Mouse (Mus musculus) R1 (cell line): ENCODE measurements around the gene Ins2.

Experiments
- DNase-seq: peaks from one replicate; pipeline ENCODE4 v3.0.0-alpha.2; 2018; ENCODE audit warnings: low read depth, low spot score

Gene Ins2

DNA sequence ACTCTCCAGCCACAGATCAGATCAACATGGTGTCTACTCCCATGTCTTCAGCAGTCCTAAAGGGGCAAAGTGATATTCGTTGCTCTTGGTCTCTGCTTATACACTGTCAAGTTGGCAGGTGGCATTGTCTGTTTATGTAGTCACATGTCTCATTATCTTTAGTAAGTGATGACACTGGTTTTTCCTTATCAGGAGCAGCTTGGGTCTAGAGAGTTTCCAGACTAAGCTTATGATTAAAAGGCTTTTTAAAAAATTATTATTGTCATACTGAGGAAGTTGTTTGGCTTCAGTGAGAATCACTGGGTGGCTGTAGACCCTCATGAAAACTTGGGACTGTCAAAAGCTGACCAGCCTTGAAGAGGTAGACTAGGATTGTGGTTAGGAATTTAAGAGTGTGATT, at the start of gene Ins2:
Gene Ins2, minus strand, starts transcription at position 101 of the 400 bp plus-strand sequence.
- DNase-seq, result no peak

DNA sequence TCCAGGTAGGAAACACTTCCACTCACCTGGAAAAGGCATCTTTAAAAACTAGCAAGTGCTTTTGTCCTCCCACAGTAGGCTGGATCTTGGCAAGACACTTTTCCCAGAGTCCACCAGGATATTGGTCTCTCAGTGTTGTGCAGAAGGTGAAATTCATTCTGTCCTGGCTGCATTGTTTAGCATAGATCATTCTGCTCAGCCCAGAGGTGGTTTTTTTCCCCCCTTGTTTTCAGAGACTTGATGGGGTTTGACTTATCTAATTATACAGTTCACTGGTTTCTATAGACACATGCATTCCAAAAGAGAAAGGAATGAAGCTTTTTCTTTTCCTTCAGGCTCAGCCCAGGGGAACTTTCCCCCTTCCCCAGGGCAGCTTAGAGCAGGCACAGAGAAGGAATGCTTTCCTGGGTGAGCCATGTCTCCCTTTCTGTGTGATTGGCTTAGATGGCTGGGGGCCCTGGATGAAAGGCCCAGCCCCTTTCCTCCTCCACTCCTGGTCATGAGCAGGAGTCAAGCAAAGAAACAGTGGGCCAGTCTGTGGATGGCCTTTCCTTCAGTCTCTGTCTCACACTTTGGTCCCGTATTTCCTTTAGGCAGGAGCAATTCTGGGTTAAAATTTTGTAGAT, 49.6 kb upstream of the Ins2 start:
- no peak for DNase-seq

DNA sequence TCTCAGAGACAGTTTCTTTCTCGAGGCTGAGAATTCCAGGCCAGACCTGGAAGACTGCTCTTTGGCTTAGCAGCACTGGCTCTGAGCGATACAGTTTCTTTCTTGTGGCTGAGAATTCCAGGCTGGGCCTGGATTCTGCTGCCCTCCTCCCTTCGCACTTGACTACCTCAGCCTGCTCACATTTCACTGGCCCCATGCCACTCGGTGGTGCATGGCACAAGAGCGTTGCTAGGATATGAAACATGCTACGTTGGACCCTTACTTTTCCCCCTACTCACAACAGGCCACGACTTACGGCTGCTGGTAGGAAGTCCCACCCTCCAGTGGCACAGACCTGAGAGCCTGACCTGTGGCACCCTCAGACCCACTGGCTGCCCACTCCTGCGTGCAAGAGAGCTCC, 46.5 kb upstream of the Ins2 start:
- no peak for DNase-seq

DNA sequence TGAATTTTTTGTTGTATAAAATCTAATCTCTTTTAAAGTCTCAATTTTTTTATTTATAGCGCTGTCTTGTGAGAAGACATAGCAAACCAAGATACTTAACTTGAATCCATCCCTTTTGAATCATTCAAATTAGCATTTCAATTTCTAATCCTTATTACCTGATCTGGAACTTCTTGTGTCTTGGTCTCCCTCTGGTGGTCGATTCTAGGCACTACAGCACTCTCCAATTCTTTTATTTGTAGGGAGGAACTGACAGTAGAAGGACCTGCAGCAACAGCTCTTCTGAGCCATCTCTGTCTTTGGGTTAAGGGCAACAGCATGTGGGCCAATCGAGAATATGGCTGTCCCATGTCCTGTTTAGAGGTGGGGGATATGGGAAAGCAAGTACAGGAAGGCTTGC, 5.4 kb downstream of the Ins2 start:
- DNase-seq, result peak; percentile 62

DNA sequence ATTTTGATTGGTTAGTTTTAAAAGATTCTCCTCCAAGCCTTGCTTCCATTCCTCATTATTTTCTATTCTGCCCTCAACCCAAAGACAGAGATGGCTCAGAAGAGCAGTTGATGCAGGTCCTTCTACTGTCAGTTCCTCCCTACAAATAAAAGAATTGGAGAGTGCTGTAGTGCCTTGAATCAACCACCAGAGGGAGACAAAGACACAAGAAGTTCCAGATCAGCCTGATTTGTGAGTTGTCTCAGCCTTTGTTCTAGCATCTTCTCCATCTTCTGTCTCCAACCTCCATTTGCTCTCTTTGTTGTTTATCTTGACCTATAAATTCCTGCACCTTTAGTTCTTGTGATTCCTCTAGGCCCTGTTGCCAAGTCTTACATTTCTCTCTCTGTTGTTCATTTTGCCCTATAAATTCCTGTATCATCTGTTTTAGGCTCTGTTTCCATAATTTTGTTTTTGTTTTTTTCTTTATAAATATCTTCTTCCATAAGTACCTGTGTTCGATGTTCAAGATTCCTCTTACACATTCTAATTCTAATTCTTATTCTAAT, 6.2 kb downstream of the Ins2 start:
- peak; percentile 72 for DNase-seq

DNA sequence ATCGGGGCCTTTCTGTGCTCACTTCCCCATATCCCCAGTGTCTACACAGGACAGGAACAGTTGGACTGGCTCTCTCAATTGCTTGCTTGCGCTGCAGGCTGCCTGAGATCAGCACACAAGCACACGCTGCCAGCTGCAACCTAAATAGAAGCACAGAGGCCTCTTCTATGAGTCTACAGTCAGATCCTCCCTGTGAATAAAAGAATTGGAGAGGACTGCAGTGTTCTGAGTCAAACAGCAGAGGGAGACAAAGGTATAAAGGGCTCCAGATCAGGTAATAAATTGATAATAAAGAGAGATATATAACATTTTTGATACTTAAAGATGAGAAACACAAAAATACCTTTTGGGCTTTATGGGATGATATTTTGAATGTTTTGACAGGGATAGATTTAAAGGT, 17.2 kb downstream of the Ins2 start:
- peak; percentile 23 for DNase-seq

DNA sequence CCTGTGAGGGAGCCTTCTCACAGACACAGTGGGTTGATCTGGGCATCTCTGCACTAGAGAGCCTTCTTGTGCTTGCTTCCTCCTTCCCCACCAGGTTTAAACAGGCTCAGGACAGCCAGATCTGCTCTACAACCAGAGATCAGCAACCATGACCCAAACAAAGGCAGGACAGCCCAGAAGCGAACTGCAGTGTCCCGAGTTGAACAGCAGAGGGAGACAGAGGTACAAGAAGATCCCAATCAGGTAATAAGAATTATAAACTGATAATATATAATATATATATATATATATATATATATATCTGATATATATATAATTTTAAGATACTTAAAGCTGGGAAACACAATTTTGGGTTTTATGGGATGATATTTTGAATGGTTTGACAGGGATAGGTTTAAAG, 22.5 kb downstream of the Ins2 start:
- peak; percentile 55 for DNase-seq

DNA sequence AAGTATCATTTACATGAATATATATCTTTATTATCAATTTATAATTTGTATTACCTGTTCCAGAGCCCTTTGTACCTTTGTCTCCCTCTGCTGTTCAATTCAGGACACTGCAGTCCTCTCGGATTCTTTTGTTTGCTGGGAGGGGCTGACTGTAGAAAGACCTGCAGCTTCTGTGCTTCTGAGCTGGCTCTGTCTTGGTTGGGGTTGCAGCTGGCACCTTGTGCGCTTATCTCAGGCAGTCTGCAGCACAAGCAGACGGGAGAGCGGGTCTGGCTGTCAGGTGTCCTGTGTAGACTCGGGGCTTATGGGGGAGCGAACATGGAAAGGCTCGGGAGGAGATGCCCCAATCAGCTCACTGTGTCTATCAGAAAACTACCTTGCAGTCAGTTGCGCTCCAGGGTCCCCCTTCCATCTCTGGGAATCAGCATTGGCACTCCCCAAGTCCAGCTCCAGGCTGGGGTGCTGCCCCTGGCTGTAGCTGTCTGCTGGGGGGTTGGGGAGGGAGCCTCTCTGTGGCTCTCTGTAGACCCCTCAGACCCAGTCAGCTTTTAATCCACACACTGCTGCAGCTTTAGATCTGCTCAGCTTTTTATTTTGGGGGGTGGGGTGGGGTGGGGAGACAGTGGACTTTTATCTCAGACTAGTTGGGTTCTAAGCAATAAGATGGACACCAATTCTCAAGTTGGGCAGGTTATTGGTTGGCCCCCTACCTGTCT, 28.2 kb downstream of the Ins2 start:
- DNase-seq, result peak; percentile 55

DNA sequence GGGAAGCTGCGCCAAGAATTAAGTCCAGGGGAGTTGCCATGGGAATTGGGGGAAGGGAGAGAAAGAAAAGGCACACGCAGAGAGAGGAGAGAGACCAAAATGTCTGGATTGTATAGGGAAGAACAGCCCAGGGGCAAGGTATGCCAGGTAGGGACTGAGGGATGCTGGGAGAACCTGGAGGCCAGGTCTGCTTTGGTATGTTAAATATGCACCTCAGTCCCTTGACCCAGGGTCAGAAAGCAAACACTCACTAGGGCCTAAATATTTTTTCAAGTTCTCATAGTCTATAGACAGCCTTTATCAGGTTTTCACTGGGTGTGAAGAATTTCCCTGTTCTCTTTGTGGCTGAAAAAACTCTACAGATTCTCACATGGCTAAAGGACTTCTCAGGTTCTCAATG, 36.3 kb downstream of the Ins2 start:
- no peak for DNase-seq

DNA sequence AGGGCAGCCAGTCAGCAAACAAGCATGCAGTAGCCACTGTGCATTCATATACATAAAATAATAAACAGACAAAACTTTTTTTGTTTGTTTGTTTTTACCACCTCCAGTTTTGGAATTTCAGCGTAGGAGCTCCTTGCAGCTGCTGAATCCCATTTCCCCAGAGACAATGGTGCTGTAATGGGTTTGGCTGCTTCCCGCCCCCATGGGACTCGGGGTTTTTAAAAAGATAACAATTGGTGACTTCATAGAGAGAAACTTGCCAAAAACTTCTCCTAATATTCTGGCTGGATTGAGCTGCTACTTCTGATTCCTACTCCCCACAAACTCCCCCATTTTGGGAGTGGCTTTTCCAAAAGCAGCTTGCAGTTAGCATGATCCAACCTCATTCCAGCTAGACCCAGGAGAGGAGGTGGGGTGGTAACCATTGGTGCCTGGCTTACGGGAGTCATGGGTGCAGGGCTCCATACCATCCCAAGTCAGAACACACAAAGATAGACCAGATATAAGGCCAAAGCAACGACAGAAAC, 43.8 kb downstream of the Ins2 start:
- no peak for DNase-seq

DNA sequence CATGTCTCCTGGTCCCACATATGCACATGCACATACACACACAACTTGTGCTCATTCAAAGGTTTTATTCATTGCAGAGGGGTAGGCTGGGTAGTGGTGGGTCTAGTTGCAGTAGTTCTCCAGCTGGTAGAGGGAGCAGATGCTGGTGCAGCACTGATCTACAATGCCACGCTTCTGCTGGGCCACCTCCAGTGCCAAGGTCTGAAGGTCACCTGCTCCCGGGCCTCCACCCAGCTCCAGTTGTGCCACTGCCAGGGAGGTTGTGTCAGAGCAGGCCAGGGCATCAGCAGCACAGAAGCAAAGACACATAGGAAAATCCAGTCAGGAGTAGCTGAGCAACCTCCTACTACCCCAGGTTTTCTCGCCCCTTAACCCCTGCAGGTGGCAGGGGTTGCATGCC, 64.6 kb downstream of the Ins2 start:
- DNase-seq, result no peak

DNA sequence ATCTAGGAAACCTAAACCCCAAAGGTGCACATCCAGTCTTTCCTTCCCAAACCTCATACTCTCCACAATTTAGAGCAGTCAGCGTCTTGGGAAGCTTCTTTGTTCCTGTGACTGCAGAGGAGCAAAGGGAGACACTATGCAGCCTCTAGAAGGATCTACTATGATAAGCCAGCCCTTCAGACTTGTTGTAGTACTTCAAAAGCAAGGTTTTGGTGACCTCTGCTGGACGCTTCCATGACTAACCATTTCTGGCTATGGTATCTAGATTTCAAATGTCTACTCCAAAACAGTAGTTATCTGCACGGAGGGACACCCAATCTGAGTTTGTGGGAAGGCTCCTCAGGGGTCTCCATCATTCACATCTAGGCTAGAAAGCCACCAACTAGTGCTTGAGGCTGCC, 67.5 kb downstream of the Ins2 start:
- peak; percentile 54 for DNase-seq

DNA sequence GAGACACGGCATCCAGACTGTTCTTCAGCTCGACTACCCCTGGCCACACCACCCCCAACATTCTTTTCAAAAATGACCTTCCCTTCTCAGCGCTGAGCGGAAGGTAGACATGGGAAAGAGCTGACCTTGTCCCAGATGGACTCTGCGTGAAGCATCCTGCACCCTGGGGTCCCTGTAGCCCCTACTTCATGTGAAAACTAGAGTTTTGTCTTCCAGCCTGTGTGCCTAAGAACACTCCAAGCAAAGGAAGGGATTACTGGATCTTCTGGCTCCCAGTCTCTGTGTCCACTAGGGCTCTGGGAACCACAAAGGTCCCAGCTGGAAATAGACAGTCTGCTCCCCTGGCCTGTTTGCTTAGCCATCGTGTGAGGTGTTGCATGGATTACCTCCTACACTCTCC, 68.0 kb downstream of the Ins2 start:
- no peak for DNase-seq

DNA sequence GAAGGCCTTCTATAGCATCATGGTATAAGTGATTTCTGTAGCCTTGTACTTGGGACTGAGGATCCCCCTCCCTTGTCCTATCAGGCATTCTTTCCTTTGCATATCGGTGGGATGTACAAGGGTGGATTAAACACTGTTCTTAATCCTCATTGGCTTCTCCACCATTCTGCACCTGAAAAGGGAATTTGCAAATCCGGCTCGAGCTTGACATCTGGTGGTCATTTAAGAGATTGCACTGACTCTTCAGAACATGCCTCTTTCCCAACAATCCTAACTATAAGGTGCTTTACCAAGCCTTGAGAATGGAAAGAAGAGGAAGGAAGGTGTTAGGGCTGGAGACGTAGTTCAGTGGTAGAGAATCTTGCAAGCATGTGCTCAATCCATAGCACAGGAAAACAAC, 71.1 kb downstream of the Ins2 start:
- peak; percentile 68 for DNase-seq

DNA sequence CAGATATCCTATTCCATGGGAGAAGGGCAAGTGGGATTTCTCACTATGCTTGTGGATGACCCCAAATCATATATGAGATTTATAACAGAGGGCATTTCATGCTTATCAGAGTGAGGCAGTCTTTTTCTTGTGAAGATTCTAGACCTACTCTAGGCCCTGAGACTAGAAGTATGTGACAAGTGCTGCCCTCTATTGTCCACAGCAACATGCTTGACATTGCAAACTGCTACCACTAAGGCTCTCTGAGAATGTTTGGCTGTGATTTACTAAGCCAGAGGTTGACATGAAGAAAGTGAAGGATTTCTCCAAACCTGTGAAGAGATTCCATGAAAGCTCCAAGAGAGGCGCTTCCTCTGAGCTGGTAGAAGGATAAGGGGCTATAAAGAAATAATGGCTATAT, 72.1 kb downstream of the Ins2 start:
- no peak for DNase-seq

DNA sequence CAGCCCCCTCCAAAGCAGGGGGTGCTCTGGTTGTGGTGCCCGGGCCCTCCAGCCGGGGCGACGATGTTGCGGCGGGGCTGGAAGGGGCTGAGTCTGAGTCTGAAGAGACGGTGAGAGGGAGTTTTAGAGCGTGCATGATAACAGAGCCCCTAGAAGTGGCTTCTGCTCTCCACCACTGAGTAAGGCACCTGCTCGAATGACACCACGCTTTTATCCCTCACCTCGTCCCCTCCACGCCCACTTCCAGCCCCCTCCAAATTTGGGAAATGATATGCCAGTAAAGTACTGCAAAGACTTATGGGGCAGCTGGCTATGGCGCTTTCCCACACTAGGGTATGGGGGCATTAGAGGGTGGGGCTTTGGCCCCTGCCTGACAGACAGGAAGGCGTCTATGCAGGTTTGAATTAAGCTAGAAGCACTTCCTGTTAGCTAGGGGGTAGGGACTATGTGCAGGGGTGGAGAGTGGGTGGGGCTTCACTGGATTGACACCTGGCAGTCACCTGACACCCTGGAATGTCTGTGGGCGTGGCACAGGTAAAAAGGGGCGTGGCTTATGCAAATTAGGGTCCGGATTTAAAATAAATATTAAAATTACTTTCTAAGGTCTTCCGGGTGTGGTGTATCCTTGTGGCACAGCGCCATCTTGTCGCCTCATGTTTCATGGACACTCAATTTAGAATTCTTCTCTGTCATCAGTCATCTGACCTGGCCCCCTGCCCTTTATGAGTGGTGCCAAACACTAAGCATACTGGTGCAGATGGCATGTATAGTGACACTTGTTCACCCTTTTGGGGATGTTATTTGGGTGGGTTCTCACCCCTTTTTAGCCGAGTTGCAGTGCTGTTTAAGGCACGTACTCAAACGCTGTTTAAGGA, 73.2 kb downstream of the Ins2 start, which contains the start of gene Gm49394:
Gene Gm49394, minus strand, starts transcription at position 192 of the 875 bp plus-strand sequence.
- no peak for DNase-seq

DNA sequence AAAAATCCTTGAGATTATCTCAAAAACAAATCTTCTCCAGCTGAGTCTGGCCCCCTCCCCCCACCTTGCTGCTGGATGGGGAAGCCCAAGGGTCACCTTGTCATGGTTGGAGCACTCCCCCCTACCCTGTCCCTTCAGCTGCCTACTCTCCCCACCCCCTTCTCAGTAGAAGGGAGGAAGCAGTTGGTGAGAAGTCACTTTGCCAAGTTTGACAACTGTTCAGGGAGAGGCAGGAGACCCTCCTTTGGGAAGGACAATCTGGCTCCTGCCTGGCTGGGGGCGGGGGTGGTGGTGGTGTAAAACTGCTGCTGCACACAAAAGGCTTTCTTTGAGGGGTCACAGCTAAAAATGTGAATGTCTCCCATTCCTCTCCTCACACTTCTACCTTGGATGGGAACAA, 74.9 kb downstream of the Ins2 start:
- no peak for DNase-seq

DNA sequence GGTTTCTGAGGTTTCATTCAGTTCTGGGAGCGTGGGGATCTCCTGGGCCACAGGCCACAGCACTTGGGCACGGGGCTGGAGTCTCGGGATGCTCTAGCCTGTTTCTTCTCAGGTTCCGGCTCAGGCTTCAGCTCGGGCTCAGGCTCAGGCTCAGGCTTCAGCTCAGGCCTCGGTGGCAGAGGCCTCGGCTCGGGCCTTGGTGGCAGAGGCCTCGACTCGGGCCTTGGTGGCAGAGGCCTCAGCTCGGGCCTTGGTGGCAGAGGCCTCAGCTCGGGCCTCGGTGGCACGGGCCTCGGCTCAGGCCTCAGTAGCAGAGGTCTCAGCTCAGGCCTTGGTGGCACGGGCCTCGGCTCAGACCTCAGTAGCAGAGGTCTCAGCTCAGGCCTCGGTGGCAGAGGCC, 75.7 kb downstream of the Ins2 start:
- no peak for DNase-seq

DNA sequence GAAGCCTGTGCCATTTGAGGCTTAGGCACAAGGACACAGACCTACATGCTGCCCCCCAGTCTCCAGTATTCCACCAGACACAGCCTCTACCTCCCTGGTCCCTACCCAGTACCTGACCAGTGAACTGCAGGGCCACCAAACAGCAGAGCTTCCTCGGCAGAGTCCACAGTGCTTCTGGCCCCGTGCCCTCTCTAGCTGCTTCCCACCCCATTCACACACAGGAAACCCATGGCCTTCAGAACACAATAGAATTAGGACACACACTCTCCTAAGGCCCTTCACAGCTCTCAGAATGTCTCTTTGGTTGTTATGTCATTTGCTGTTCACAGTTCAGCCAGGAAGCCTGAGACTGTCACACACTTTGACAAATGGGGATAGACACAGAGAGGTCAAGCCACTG, 76.5 kb downstream of the Ins2 start, which contains the start of gene Igf2:
Gene Igf2, minus strand, starts transcription at position 158 of the 400 bp plus-strand sequence.
- no peak for DNase-seq

DNA sequence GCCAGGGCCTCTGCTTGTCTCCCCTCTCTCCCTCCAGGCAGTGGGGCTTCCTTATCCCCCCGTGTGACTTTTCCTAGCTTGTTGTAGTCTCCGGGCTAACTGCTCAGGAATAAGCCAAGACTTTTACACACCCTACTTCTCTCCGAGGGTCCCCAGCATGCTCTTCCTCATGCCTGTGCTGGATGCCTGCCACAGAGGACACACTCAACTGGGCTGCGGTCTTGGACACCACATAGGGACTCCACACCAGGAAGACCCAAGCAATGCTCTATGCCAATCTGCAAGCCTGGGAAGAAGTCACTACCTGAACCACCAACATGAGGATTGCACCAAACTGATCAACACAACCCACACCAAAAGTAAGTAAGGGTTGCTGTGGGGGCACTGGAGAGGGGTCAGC, 77.1 kb downstream of the Ins2 start:
- no peak for DNase-seq

DNA sequence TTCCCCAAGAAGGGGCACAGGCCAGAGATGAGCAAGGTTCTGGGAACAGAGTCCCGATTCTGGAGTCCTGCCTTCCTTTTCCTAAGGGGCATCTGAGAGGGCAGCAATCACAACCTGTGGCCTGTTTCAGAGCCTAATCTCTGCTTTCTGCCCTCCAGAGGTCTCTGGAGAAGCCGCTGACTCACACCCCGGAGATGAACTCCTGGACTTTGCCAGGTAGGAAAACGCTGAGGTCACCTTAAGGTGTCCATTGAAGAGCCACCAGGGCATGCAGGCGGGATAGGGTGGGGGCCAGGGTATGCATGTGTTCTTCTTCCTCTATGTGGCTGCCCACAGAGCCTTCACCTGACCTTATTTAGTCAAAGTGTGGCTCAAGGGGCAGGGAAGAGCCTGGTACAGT, 77.8 kb downstream of the Ins2 start:
- no peak for DNase-seq

DNA sequence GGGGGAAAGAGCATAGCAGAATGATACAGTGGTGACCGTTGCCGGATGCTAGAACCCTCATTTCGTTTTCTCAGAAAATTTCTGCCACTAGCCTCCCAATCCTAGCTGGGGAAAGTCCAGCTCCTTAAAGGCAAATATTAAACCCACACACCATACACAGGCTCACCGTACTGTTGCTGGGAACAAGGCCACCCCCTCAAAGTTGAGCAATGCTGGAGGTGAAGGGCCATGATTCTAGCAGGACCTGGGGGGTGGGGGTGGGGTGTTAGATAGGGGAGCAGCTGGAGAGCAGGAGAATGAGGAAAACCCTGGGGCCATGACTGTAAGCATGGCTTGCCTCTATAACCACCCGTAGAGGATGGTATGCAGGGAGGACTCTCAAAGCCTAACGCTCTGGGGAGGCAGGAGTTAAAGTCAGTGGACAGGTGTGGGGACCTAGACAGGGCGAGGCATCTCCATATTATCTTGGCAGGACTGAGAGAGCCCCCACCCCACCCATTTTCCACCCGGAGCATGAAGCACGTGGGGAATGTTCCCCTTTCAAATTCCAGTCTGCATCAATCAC, 78.6 kb downstream of the Ins2 start:
- no peak for DNase-seq
